Mouse (Mus musculus) mouse trophoblast stem cell (cell line): ENCODE measurements around the gene Dnajc19.

Experiments
- in situ Hi-C, 2 experiments: fragments of 300-500 bp; cut with MseI, MboI; formaldehyde crosslinking; loops; 2 replicates in 1 of 2; 3 replicates in 1 of 2; pipeline ENCODE4 v1.15.1; 2025

Dnajc19 gene

GRCm38 (mm10) chr3:34080900-34081662 is at the start of gene Dnajc19:
Dnajc19 (minus strand) TSS chr3:34081321.
- in situ Hi-C loops, result no loop called here

- in situ Hi-C loops, result no loop called here
These were observed 48.8 kb upstream of the Dnajc19 start for GRCm38 (mm10) chr3:34129957-34130356.

- in situ Hi-C loops, result no loop called here
These were observed 40.2 kb upstream of the Dnajc19 start for GRCm38 (mm10) chr3:34121311-34121710.

- in situ Hi-C loops, result no loop called here
These were observed 39.7 kb upstream of the Dnajc19 start for GRCm38 (mm10) chr3:34120791-34121190.

- in situ Hi-C loops, result no loop called here
These were observed 38.7 kb upstream of the Dnajc19 start for GRCm38 (mm10) chr3:34119869-34120268.

- in situ Hi-C loops, result no loop called here
These were observed 34.7 kb upstream of the Dnajc19 start for GRCm38 (mm10) chr3:34115806-34116205.

- in situ Hi-C loops, result no loop called here
These were observed 31.0 kb upstream of the Dnajc19 start for GRCm38 (mm10) chr3:34111941-34112685.

GRCm38 (mm10) chr3:34107631-34108030 is 26.5 kb upstream of the Dnajc19 start:
- in situ Hi-C loops, result no loop called here

- in situ Hi-C loops, result no loop called here
These were observed 25.3 kb upstream of the Dnajc19 start for GRCm38 (mm10) chr3:34106421-34106820.

- in situ Hi-C loops, result no loop called here
These were observed 23.0 kb upstream of the Dnajc19 start for GRCm38 (mm10) chr3:34103902-34104672.

GRCm38 (mm10) chr3:34102891-34103290 is 21.8 kb upstream of the Dnajc19 start:
- in situ Hi-C loops, result no loop called here

GRCm38 (mm10) chr3:34083655-34084054 is 2.5 kb upstream of the Dnajc19 start:
- in situ Hi-C loops, result no loop called here

- in situ Hi-C loops, result no loop called here
These were observed 808 bp upstream of the Dnajc19 start for GRCm38 (mm10) chr3:34081929-34082328.

GRCm38 (mm10) chr3:34076058-34076759 is 4.9 kb downstream of the Dnajc19 start:
- in situ Hi-C loops, result no loop called here

- in situ Hi-C loops, result loop anchor here in 1 of 2 experiments (25.0 kb wide), 1 partner anchor 260 kb away; no protein-coding TSS in a partner anchor
These were observed 8.4 kb downstream of the Dnajc19 start for GRCm38 (mm10) chr3:34072726-34073125.

- in situ Hi-C loops, result loop anchor here in 1 of 2 experiments (25.0 kb wide), 1 partner anchor 257 kb away; no protein-coding TSS in a partner anchor
These were observed 12.2 kb downstream of the Dnajc19 start for GRCm38 (mm10) chr3:34068943-34069342.

- in situ Hi-C loops, result loop anchor here in 1 of 2 experiments (25.0 kb wide), 1 partner anchor 250 kb away; no protein-coding TSS in a partner anchor
These were observed 18.8 kb downstream of the Dnajc19 start for GRCm38 (mm10) chr3:34062352-34062751.

- in situ Hi-C loops, result no loop called here
These were observed 39.1 kb downstream of the Dnajc19 start for GRCm38 (mm10) chr3:34041990-34042389.

- in situ Hi-C loops, result no loop called here
These were observed 45.4 kb downstream of the Dnajc19 start for GRCm38 (mm10) chr3:34035706-34036105.

GRCm38 (mm10) chr3:34034803-34035202 is 46.3 kb downstream of the Dnajc19 start:
- in situ Hi-C loops, result no loop called here

GRCm38 (mm10) chr3:34033720-34034364 is 47.3 kb downstream of the Dnajc19 start:
- in situ Hi-C loops, result no loop called here
